Comparison of ENCODE assay signal across 12 mouse cellular contexts in genomic region chr10:98880711-98881110, GRCm38 (mm10). TPM values are rescaled to one million over a fixed set of nuclear protein-coding genes. Genes with fewer than 3 reads are reported as not detected.
A peak's percentile ranks its signal among the peaks of the same experiment; 100 is the strongest.
DNase-seq lines count a peak whose midpoint lies in the region; ATAC-seq and TF ChIP-seq lines count a peak whose summit lies in the region.
"Had no signal": no experiment of that assay in that cellular context is flagged by ENCODE, and none has a peak within 500 bp of the region (broad histone marks: within the 10 kb centered on the region; RNA-seq: fewer than 3 reads in every experiment).

No protein-coding gene starts in this region.

- H3K9me3 ChIP-seq in heart, embryonic 10.5 days: no peaks in the 10 kb centered on the region
- H3K9me3 ChIP-seq in liver, postnatal 0 days (ENCODE audit: low read length): no peaks in the 10 kb centered on the region
- H3K9me3 ChIP-seq in forebrain, embryonic 10.5 days: no peaks in the 10 kb centered on the region
- no peaks in the 10 kb centered on the region for H3K9me3 ChIP-seq in midbrain, embryonic 16.5 days (replicated peaks; ENCODE audit: control insufficient read depth, low read length, poor library complexity, severe bottlenecking)
- H3K9me3 ChIP-seq: limb, embryonic 13.5 days; midbrain, embryonic 13.5 days had no signal

- no peak for TF ChIP-seq CTCF in liver, postnatal 0 days (IDR thresholded peaks at IDR 0.05; ENCODE audit: low read depth)

- H3K4me3 ChIP-seq in heart, embryonic 10.5 days: no peak overlapping the region
- no peak overlapping the region for H3K4me3 ChIP-seq in liver, postnatal 0 days (ENCODE audit: low read depth, low read length)
- H3K4me3 ChIP-seq in forebrain, embryonic 10.5 days: no peak overlapping the region
- H3K4me3 ChIP-seq in midbrain, embryonic 16.5 days (ENCODE audit: low read depth, low read length): no peak overlapping the region
- H3K4me3 ChIP-seq: gastrocnemius, adult 2 months; limb, embryonic 13.5 days; midbrain, embryonic 13.5 days had no signal

- H3K4me2 ChIP-seq in liver, postnatal 0 days (ENCODE audit: low read depth, low read length): no peak overlapping the region
- H3K4me2 ChIP-seq in midbrain, embryonic 16.5 days (ENCODE audit: low read length): no peak overlapping the region
- H3K4me2 ChIP-seq: limb, embryonic 13.5 days; midbrain, embryonic 13.5 days had no signal

- no peak overlapping the region for H3K9ac ChIP-seq in liver, postnatal 0 days (replicated peaks)
- H3K9ac ChIP-seq in midbrain, embryonic 16.5 days (ENCODE audit: low read depth, low read length): no peak overlapping the region
- H3K9ac ChIP-seq: limb, embryonic 13.5 days; midbrain, embryonic 13.5 days had no signal

- WGBS in heart, embryonic 10.5 days: 54% methylated on average over 2 of the region's 2 CpGs
- 34% methylated on average over 2 of the region's 2 CpGs for WGBS in liver, postnatal 0 days (ENCODE audit: insufficient replicate concordance)
- 85% methylated on average over 2 of the region's 2 CpGs for WGBS in forebrain, embryonic 10.5 days
- WGBS in midbrain, embryonic 16.5 days: 75% methylated on average over 2 of the region's 2 CpGs

- no peaks in the 10 kb centered on the region for H3K27me3 ChIP-seq in heart, embryonic 10.5 days (ENCODE audit: insufficient read depth, poor library complexity, severe bottlenecking)
- no peaks in the 10 kb centered on the region for H3K27me3 ChIP-seq in liver, postnatal 0 days (ENCODE audit: insufficient read depth, low read length)
- no peaks in the 10 kb centered on the region for H3K27me3 ChIP-seq in forebrain, embryonic 10.5 days (ENCODE audit: poor library complexity, severe bottlenecking)
- no peaks in the 10 kb centered on the region for H3K27me3 ChIP-seq in midbrain, embryonic 16.5 days (ENCODE audit: control insufficient read depth, insufficient read depth, low read depth, low read length)
- H3K27me3 ChIP-seq: limb, embryonic 13.5 days; midbrain, embryonic 13.5 days had no signal

- no peaks in the 10 kb centered on the region for H3K4me1 ChIP-seq in heart, embryonic 10.5 days
- peaks cover 12% of the 10 kb centered on the region for H3K4me1 ChIP-seq in liver, postnatal 0 days (ENCODE audit: insufficient read depth)
- H3K4me1 ChIP-seq in forebrain, embryonic 10.5 days: no peaks in the 10 kb centered on the region
- no peaks in the 10 kb centered on the region for H3K4me1 ChIP-seq in midbrain, embryonic 16.5 days (ENCODE audit: control insufficient read depth, insufficient read depth, low read length)
- H3K4me1 ChIP-seq: limb, embryonic 13.5 days; midbrain, embryonic 13.5 days had no signal

- DNase-seq in heart, adult 9 months (ENCODE audit: low spot score in 2 of 2): peak; percentile 10 to 42
- DNase-seq in heart, embryonic 10.5 days (ENCODE audit: low spot score): no peak
- peak; percentile 15 for DNase-seq in 416B (ENCODE audit: low read depth)
- DNase-seq in MEL-GATA-1-ER (ENCODE audit: extremely low read depth, low read depth): peak; percentile 53
- DNase-seq in liver, postnatal 0 days: no peak
- DNase-seq in forebrain, embryonic 10.5 days (ENCODE audit: extremely low spot score, low spot score): no peak
- no peak for DNase-seq in gastrocnemius, postnatal 10 days
- DNase-seq: gastrocnemius, adult 2 months; kidney, adult 9 months had no signal

- TF ChIP-seq EP300 in liver, postnatal 0 days (IDR thresholded peaks at IDR 0.05; ENCODE audit: low read depth): no peak

- H3K36me3 ChIP-seq in heart, embryonic 10.5 days: no peaks in the 10 kb centered on the region
- no peaks in the 10 kb centered on the region for H3K36me3 ChIP-seq in liver, postnatal 0 days (replicated peaks; ENCODE audit: insufficient read depth, low read length)
- H3K36me3 ChIP-seq in forebrain, embryonic 10.5 days (replicated peaks): no peaks in the 10 kb centered on the region
- H3K36me3 ChIP-seq in midbrain, embryonic 16.5 days (ENCODE audit: control insufficient read depth, insufficient read depth, low read length): no peaks in the 10 kb centered on the region
- H3K36me3 ChIP-seq: limb, embryonic 13.5 days; midbrain, embryonic 13.5 days had no signal

- ATAC-seq in liver, postnatal 0 days: peak; percentile 30; the same call in 1 of the 2 replicates
- ATAC-seq in midbrain, embryonic 16.5 days: no peak
- ATAC-seq: midbrain, embryonic 13.5 days had no signal

- H3K27ac ChIP-seq in heart, embryonic 10.5 days: no peak overlapping the region
- H3K27ac ChIP-seq in liver, postnatal 0 days (ENCODE audit: low read depth): peak overlapping the region; percentile 51
- no peak overlapping the region for H3K27ac ChIP-seq in forebrain, embryonic 10.5 days
- H3K27ac ChIP-seq in midbrain, embryonic 16.5 days (ENCODE audit: low read length): no peak overlapping the region
- H3K27ac ChIP-seq: gastrocnemius, adult 2 months; limb, embryonic 13.5 days; midbrain, embryonic 13.5 days had no signal

RNA-seq across cellular contexts. Expression of gene Atp2b1, which starts 33.5 kb away (rescaled TPM):
- polyA plus RNA-seq in heart, embryonic 10.5 days (2016; fragmentation: Nextera tagmentation; extraction: Ambion mirVana): 106 and 129 TPM in 2 replicates
- 33.3 and 37.0 TPM in 2 replicates for polyA plus RNA-seq in liver, postnatal 0 days (2015; fragmentation: Nextera tagmentation; extraction: Ambion mirVana)
- polyA plus RNA-seq in forebrain, embryonic 10.5 days (2016; fragmentation: Nextera tagmentation; extraction: Ambion mirVana): 89.8 and 90.5 TPM in 2 replicates
- polyA plus RNA-seq in midbrain, embryonic 16.5 days (2015; fragmentation: Nextera tagmentation; extraction: Ambion mirVana): 238 and 246 TPM in 2 replicates
- total RNA-seq in gastrocnemius, postnatal 10 days (2021): 10 to 100 TPM; 69.6 to 77.5 TPM

Comparison
In these comparisons a context has a peak if more than half of its experiments do, and no peak if none do; other contexts are left out.
1. DNase-seq: peak in heart, adult 9 months (2 of 2), 416B (single experiment) and MEL-GATA-1-ER (single experiment); none in heart, embryonic 10.5 days (single experiment), liver, postnatal 0 days (single experiment), forebrain, embryonic 10.5 days (single experiment) and gastrocnemius, postnatal 10 days (single experiment).